Mouse (Mus musculus): ENCODE results near the gene Sh3kbp1.

- TF ChIP-seq EP300 (IDR thresholded peaks at IDR 0.05) (no peak), CTCF (IDR thresholded peaks at IDR 0.05) (no peak)
Observed at GRCm38 (mm10) chrX:159903421-159903820, 276.3 kb downstream of the Sh3kbp1 start.
